Mouse (Mus musculus): Measurements from ENCODE around the gene Dclk1.

Gene Dclk1

DNA sequence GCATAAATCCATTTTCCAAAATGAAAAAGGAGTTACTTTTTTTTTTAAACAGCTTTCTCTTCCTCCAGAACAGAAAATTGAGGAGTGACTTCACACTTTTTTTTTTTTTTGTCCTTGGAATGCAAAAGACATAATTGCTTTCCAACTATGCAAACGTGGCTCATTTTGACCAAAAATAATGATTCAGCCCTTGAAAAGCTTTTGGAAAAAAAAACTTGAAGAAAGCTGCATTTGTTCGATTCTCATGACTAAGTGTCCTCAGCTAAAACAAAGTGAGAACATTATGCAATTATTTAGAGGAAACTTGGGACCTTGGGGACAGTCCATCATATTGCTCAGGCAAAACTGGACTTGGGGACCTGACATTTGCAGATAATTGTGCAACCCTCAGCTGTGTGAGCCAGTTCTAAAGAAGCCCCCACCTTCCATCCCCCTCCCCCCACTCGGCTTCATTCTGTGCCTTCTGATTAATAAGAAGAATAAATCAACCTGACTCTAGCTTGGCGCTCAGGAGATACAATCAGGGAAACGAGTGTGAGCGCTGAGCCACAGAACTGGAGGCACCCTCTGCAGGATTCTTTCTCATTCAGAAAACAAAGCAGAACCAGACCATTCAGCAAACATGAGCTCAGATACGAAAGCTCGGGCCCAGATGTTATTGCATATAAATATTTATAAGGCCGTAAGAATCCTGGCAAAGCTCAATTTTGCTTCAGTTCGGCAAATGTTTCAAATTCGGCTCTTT, 329.6 kb downstream of the Dclk1 start:
- in situ Hi-C loops (cut with MboI; ENCODE audit: low pct_unique_long_range_greater_than_20kb in 1 of 2, low sequenced_read_pairs in 2 of 2, unreplicated experiment in 1 of 2), result no loop called here

DNA sequence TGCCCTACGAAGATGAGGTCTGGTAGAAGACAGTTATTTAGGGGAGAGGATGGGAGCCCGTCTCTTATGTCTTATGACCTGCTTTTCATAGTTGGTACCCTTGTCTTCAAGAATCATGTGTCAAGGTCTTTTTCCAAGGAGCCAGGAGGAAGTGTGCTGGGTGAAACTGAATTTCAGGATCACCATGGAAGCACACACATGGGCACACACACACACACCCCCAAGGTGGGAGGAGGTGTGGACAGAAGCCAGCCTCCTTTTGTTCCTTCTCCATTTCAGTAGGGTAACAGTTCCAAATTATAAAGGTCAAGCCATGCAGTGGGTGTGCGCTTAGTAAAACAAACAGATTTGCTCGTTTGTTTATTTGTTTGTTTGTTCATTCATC, 330.1 kb downstream of the Dclk1 start:
- in situ Hi-C loops (cut with MboI; ENCODE audit: low pct_unique_long_range_greater_than_20kb in 1 of 2, low sequenced_read_pairs in 2 of 2, unreplicated experiment in 1 of 2), result no loop called here

DNA sequence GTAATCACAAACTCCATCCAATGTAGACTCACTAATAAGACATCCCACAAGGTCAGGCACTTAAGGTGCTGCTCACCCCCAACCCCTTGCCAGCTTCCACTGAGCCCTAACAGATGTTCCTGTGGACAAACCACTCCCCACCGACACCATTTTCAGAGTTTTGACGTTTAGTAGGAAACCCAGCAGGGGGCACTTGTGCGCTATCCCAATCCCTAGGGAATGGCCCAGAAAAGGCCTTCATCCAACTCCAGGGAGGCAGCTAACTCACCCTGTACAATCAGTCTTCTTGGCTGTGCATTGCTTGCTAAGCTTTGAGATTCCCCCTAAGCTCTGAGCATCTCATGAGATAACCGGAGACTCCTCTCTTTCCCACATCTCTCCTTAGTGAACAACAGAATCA, 331.8 kb downstream of the Dclk1 start:
- in situ Hi-C loops (cut with MboI; ENCODE audit: low pct_unique_long_range_greater_than_20kb in 1 of 2, low sequenced_read_pairs in 2 of 2, unreplicated experiment in 1 of 2), result no loop called here

DNA sequence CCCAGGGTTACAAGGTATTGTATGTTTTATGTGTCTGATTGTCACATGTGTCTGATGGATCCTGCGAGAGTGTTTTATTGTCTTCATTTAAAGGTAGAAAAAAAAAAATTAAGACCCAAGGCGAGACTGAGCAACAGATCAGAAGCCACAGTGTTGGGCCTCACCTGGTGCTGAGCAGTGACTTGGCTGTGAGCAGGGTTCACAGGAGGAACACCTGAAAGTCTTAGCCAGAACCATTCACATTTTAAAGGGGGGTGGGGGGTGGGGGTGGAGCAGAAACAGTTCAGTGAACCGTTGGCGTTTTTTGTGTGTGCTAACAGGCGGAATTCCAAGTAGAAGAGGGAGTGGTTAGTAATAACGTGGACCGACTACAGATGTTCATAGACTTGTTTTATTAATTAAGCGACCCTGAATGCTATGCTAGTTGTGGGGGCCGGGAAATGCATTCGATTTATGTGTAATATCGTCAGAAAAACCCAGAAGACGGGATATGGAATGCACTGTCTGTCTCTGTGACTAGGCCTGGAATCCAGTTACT, 345.3 kb downstream of the Dclk1 start:
- in situ Hi-C loops (cut with MboI; ENCODE audit: low pct_unique_long_range_greater_than_20kb in 1 of 2, low sequenced_read_pairs in 2 of 2, unreplicated experiment in 1 of 2), result no loop called here

DNA sequence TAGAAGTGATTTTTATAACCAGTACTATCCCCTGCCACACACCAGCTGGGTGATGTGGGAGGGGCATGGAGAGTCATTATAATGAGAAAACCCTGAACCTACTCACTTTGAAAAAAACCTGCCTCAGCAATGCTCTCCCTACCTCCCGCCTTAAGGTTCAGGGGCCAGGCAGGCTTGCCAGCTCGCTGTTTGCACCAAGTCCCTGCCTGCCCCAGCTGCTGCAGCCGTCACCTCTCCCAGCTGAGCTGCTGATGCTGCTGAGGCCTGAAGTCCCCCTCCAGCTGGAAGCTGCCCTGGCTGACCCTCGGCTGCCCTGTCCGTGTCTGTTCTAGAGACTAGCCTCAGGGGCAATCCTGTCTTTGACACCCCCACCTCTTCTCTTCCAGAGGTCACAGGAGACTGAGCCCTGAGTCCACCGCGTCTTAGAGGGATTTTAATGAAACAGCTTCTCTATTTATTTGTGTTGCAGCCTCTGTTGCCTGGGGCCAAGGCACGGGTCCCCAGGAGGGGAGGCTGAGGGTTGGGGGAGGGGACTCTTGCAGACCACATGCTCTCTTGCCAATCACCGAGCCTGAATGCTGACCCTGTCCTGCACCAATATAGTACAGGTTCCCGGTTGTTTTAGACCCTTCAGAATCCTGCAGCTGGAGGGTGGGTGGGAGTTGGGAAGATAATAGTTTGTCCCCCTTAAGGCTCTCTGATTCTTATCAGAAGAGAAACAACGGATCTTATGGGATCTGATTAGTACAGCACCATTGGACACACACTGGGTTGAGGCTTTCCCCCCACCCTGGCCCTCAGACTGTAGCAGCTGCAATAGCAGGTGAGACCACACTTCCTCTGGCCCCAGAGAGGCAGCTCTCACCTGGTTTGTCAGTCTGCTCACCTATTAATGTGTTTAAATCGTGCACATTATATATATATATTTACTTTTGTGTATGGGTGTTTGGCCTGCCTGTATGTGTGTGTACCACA, 346.1 kb downstream of the Dclk1 start:
- in situ Hi-C loops (cut with MboI; ENCODE audit: low pct_unique_long_range_greater_than_20kb in 1 of 2, low sequenced_read_pairs in 2 of 2, unreplicated experiment in 1 of 2), result no loop called here
